Mouse (Mus musculus) left cerebral cortex, adult 11 months (tissue): ENCODE results near the gene Mthfd1l.

ENCODE experiments used
- DNase-seq: peaks from one replicate; pipeline ENCODE4 v3.0.0; 2022; ENCODE audit warnings: low spot score

Gene Mthfd1l

DNA sequence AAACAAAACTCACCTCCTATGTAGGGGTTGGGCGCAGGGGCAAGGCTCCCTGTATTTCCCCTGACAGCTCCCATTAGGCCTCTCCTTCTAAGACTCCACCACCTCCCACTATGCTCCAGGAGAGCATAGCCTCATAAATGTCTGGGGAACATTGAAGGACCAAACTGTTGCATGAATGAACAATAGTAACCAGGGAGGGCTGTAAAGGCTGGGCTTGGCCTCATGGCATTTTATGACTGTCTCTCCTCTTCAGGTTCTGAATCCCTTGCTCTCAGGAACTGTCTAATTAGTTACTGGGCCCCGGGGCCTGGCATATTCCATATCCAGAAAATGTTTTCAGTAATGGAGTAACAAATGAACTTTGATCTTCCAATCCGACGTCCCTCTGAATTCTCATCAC lies 112.0 kb downstream of the Mthfd1l start:
- no peak for DNase-seq

DNA sequence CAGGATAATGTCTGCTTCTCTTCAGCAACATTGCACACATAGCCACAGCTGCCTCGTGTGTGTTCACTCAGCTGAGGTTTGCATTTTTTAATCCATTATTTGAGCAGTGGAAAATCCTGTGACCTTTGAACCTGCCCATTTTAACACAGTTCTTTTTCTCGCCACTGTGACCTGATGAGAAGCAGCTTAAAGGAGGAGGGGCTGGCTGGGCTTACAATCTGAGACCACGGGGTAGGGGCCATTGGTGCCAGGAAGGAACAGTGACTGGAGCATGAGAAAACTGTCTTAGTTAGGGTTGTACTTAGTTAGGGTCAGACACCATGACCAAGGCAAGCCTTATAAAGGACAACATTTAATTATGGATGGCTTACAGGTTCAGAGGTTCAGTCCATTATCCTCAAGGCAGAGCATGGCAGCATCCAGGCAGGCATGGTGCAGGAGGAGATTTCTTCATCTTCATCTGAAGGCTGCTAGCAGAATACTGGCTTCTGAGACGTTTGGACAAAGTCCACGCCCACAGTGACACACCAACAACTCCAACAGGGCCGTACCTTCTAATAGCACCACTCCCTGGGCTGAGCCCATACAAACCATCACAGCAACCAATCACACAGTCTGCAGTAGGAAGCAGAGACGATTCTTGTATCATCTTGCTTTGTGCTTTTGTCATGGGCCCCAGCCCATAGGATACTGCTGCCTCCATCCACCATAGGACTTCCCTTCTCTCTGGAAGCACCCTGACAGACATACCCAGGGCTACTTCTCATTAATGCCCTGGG lies 112.6 kb downstream of the Mthfd1l start:
- no peak for DNase-seq

DNA sequence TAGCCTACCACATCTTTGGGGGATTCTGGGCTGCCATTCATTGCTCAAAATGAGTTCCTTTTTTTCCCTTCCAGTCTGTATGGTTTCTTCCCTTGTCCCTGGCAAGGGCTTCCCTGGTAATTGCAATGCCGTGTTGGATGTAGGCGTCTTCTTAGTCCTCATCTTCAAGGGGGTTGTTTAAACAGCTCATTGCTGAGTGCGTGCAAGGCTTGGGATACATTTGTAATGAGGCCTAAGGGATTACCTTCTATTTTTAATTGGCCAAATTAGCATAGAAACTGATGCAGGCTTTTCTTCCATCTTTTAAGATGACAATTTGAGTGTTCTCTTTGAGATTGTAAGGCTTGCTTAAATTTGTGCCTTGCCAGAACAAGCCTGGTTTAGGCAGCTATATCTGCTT lies 114.6 kb downstream of the Mthfd1l start:
- no peak for DNase-seq

DNA sequence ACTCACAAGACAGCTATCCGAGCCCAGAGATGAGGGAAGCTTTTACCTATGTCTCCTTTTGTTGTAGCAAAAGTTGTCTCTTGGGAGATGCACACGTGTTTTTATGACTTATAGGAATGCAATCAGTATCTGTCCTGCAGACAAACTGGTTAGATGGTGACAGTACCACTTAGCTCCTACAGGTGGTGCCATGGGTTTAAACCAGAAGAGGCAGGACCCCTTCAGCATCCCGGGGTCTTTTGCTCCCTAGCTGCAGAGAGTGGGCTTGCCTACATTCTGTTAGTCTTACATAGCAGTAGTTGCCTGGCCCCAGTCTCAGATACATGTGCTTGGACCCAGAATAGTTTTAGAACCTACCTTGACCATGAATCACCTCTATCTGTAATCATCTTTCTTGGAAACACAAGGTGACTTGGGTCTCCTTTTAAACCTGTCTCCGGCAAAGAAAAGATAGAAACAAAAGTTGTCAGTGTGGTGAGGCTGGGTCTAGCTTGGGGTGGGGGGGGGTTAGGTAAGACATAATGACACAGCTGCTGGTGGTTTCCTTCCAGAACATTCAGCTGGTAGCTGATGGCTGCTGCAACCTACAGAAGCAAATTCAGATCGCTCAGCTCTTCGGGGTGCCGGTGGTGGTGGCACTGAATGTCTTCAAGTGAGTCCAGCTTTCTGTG lies 116.0 kb downstream of the Mthfd1l start:
- DNase-seq = no peak

DNA sequence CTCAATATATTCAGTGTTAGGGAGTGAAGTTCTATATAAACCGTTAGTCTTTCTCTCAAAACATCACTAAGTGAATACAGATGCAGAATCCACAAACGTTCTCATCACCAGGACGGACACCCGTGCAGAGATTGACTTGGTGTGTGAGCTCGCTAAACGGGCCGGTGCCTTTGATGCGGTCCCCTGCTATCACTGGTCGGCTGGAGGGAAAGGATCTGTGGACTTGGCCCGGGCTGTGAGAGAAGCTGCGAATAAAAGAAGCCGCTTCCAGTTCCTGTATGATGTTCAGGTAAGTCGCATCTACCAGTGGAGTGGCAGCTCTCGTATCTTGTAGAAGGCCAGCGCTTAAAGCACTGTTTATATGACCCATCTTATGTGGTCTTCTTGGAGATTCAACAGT lies 117.0 kb downstream of the Mthfd1l start:
- DNase-seq = no peak

DNA sequence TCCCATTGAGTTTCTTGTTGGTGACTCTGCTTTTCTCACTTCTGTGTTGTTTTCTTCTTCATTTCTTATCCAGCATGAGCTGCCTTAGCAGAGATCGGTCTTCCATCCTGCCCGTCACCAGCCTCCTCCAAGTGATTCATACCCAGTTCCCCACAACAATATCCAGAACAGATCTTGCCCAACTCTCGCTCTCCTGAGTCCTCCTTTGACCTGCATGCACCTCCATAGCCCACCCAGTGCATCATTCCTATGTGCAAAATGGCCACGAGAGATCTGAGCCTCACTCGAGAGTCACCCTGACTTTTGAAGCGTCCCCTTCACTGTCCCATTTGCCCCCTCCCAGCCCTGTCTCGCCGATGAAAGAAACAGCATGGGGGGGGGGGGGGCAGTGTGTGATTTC lies 120.1 kb downstream of the Mthfd1l start:
- DNase-seq = no peak

DNA sequence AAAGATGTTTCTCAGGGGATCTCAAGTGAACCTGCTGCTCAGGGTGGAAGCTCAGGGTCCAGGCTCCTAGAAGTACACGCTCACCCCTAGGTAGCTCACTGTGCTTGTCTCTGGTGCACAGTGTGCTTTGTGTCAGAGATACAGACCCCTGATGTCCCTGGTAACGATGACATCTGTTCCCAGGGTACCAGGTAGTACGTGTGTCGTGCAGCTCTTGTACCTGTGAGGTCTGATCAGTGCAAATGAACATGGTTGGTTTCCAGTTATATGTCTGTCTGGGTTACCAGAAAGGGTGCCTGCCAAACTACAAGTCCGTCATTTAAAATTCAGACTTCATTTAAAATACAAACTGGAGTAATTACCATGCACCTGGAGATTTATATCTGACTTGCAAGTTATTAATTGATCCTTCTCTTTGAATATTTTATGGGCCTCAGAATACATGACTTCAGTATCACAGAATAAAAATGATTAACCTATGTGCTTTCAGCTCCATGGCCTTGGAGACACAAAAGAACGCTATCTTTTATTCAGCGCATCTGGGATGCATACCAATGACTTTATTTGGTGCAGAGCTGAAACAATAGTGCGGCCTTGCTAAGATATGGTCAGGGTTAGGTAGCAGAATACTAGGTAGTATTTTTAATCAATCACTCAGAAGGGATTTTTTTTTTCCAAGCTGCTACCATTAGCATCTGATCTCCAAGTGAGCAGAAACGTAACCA lies 121.3 kb downstream of the Mthfd1l start:
- DNase-seq = no peak

DNA sequence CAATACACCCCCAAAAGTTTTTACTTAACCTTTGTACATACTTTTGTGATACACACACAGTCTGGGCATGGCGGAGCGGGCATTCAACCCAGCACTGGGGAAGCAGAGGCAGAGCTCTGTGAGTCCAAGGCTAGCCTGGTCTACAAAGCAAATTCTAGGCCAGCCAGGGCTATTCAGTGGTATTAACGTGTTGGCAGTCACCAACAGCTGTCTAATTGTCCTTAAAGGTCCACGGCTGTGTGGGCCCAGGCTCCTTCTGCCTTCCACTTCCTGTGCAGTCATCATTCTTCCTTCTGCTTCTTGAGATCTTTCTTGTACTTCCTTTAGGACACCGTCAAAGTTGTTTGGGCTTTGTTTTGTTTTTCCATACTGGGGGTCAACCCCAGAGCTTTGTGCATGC lies 123.2 kb downstream of the Mthfd1l start:
- no peak for DNase-seq

DNA sequence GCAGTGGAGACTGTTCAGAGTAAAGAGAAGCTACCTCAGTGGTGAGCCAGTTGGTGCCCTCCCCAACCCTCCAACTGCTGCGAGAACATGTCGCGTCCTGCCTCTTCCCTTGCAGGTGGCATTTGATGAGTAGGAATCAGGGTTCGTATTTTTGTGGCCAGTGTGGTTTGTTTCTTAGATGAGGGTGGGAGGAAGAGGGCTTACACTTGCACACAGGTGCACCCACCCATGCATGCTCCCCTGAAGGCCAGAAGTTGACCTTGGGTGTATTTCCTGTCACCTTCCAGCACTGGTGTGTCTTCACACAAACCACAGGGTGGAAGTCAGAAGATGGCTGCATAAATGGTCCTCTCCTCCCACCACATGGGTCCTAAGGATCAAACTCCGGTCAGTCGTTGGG lies 127.1 kb downstream of the Mthfd1l start:
- no peak for DNase-seq

DNA sequence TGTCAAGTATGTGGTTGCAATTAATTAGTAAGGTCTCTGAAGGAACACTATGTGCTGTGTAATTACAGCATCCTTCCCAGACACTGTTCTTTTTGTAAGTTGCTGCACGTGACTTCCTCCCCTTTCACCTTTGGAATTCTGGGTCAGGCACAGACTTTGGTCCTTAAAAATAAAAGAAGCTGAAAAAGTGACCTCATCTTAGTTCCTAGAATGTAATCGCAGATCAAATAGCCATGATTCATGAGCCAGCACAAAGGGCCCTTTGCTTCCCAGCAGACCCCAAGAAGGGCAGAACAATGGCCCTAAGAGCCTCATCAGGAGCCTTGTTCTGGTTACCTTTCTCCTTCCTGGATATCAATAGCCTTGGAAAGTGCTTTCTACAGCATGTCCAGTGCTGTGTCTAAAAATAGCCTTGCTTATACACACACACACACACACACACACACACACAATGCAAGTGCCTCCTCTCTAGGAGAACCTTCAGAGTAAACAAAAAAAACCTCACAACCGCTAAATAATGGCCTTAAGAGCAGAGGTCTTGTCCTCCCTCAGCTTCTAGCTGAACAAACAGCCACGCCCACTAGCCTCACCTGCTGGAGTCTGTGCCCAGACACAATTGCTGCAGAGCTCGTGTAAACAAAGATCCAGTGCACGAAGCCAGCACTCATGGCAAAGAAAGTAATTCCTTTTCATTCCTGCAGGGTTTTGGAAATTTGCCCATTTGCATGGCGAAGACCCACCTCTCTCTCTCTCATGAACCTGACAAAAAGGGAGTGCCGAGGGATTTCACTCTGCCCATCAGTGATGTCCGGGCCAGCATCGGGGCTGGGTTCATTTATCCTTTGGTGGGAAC lies 133.0 kb downstream of the Mthfd1l start:
- DNase-seq = no peak

DNA sequence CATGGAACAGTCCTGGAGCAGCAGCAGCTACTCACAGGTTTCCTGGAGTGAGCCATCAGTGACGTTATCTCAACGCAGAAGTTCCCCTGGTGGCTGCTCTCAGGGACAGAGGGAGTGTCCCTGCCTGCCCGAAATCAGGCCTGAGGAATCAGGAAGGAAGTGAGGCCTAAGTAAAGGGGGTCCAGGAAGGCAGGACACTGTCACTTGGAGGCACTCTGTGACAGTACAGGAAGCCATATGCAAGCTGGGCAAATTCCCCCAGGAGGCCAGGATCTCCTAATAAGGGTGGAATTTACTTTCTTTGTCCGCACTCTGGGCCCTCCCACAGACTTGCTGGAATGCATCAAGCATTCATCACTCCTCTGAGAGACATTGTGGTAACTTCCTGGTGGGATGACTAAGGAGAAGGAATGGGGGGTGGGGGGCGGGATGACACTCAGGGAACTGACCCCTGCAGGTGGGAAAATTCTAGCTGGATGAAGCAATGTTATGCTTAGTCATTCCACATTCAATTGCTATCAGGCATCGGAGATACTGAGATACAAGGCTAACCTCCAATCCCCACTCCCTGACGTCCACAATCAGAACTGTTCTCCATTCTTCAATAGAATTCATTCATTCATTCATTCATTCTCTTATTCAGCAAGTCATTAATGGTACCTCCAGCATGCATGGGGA lies 134.9 kb downstream of the Mthfd1l start:
- no peak for DNase-seq

DNA sequence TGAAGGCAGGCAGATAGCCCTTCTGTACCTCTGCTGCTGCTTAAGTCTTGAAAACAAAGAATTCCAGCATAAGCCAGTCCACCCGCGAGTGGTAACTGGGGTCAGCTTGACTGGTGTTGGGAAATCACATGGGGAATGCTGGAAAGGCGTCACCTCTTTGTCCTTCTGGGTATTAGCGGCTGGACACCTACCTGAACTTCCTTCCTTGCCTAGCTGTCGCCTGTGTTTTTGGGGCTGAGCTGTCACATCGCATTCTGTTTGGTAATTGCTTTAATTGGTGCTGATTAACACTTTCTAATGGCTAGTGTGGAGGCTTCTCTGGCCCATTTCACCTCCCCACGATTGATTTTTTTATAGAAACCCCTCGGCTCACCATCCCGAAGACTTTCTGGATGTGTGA lies 135.5 kb downstream of the Mthfd1l start:
- no peak for DNase-seq

DNA sequence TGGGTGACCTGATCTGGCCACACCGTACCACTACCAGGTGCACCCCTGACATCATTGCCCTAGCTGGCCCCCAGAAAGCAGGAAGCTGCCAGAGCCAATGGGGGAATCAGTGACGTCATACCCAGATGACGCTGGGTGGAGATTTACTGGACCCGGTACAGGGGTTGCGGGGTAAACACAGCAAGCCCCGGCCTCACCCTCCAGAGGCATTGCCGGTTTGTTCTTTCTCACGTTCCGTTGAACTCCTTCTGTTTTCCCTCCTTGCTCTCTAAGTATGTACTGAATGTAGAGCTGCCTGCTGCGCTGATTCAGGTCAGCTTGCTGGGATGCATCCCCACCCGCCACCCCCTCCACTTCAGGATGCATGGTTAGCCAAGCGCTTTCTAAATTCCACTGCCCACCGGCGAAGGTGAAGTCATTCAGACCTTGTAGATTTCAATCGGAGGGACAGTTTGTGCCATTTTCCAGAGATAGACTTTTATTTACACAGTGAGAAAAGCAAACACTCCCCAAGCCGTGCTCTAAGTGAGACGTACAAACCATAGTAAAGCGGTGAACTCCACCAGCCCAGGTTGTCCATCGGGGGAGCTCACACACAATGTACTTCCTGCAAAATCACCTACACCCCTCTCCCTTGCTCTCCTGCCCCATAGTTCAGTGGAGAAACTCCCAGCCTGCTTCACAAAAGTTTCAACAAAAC lies 138.3 kb downstream of the Mthfd1l start:
- DNase-seq = no peak

DNA sequence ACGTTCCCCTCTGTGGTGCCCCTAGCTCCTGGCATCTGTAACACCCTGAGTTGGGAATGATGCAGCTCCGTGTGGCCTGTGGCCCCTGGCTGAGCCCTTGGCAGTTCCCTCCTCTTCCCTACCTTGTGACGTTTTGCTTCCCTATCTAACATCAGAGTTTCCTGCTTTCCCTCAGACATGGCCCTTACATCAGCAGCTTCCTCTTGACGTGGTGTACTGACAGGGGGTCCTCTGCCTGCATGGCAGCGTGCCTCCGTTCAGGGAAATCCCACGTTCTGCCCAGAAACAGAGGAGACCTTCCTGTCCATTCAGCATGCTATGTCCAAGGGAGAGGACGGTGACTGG lies 138.8 kb downstream of the Mthfd1l start:
- no peak for DNase-seq

DNA sequence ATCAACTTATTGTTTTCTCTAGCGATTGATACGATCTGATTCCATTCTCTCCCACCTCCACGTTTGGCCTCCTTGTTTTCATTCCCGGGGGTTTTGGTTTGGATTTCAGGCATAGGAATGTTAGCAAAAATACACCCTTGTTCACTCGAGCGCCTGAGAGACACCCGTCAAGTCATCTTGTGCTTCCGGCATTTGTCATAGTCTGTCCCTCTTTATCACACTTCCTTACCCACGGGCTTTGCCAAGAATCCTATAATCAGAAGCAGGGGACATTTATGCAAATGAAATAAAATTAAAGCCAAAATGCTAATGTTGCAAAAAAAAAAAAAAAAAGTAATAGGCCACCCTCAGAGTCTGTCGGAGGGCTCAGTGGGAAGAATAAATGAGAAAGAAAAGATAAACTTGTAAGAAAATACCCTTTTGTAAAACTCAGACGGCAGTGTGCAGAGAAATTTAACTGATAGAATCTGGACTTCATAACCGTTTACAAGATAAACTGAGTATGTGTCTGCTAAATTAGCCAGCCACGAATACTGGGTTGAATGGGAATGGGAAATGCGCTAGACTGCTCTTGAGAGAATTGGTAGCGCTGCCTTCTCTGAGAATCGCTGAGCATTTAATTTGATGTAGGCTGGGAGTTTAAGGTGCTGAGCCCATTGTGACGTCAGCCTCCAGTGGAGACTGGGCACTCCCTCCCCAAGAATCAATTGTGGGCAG lies 139.9 kb downstream of the Mthfd1l start:
- no peak for DNase-seq

DNA sequence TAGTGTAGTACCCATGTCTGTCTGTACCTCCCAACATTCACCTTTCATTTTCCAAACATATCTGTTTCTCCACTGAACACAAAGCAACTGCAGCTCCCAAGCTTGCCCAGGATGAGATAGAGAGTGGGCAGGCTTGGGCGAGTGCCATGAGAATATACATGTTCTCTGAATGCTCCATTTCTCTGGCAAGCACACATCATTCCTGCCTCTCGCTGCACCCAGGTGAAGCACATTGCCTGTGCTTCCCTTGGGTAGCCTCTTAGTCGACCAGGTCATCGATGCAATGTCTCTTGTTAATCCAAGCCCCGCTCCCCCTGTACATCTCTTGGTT lies 140.4 kb downstream of the Mthfd1l start:
- DNase-seq = no peak

DNA sequence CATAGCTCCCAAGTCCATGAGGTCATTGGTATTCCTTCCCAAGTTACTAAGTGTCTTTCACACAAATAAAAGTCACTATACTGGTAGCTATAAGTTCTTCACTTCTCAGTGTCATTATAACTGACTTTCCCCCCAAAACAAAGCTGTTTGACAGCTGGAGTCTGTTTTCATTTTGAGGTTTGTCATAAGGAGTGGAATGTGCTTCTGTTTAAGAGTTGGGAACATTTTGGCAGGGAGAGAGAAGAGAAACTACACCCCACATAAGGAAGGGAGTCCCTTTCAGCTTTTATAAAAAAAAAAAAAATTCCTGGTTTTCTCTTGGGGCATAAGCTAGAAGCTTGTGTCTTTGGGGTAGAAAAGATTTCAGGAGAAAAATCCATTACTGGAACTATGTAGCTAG lies 143.7 kb downstream of the Mthfd1l start:
- no peak for DNase-seq

DNA sequence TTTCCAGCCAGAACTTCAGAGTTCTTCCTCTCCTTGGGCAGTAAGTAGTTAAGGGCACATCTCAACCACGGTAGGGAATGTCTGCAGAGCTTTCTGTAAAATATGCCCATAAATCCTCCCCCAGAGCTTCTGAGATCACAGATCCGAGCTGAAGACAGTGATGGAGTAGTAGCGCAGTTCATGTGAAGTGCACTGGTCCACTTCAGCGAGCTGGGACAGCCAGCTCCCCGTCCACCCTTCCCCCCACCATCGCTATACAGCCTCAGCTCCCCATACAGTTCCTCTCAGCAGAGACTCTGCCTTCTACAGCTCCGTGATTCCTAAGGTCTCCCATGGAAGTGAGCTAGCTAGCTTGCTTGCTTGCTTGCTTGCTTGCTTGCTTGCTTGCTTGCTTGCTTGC lies 144.2 kb downstream of the Mthfd1l start:
- no peak for DNase-seq

DNA sequence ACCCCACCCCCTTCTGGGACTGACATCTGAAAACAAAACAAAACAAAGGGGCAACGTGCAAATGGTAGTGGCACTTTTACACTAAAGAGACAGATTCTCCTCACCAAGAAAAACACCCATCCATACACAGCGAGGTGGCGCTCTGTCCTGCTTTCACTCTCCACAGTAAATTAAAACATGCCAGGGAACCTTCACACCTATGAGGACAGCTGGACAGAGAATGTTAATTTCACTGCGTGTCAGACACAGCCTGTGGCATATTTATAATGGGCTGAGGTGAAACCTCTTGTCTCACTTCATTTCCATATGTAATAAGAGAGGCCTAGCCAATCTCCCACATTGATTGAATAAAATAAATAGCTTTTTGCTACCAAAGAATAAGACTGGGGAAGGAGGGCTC lies 146.4 kb downstream of the Mthfd1l start:
- no peak for DNase-seq

DNA sequence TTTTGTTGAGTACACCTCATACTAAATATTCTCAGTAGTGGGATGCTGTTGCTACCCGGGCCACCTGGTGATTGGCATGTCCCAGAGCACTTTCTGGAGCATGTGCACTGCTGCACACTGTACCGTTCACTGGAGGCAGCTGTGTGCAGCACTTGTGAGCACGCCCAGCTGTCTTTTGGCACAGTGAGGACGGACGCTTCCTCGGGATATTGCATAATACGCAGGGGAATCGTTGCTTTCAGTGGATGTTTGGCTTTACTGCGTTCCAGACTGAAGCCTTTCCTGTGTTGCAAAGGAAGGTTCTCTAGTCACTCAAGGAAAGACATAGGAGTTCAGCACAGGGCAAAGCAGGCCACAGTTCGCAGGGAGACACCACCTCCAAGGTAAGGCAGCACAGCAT lies 147.8 kb downstream of the Mthfd1l start:
- DNase-seq = no peak

DNA sequence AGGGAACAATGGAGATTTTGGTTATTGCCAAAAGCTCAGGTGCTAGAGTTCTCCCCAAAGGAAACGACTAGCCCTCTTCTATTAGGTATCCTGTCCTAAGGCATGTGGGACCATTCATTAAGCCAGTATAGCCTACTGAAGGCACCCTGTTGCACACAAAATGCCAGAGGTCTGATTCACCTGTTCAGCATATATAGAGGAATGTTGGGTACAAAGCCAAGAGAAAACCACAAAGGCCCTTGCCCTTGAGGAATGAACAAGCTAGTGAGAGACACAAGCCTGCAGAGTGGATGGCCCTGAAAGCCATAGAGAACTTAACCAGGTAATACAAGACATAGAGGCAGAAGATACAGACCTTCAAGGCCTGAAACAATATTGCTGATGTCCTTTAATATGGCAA lies 148.3 kb downstream of the Mthfd1l start:
- DNase-seq = no peak
